8 mouse cellular contexts compared by ENCODE assay signal in the genomic region with DNA sequence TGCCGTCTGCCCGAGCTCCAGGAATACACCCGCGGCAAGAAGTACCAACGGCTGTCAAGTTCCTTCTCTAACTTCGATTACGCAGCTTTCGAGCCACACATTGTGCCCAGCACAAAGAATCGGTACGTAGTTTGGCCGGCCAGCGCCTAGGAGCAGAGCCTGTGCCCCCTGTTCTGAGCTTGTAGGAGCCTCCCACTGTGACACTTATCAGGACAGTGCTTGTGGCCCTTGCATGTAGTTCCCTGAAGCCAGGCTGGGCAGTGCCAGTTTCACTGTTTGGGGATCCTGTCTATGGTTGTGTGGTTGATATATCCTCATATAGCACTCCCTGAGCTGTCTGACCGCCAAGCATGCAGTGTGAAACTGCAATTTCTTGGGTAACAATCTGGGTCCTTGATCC. TPM values are rescaled to one million over a fixed set of nuclear protein-coding genes. Genes with fewer than 3 reads are reported as not detected.
A peak's percentile ranks its signal among the peaks of the same experiment; 100 is the strongest.
DNase-seq lines count a peak whose midpoint lies in the region; ATAC-seq and TF ChIP-seq lines count a peak whose summit lies in the region.

No protein-coding gene starts in this region.

- TF ChIP-seq EP300 in MEL (IDR thresholded peaks at IDR 0.05; ENCODE audit: low read depth in 1 of 2, low read length in 2 of 2), result no peak

- no peak for TF ChIP-seq RAD21 in MEL (IDR thresholded peaks at IDR 0.05; ENCODE audit: low read depth, low read length)

- H3K4me3 ChIP-seq in heart, embryonic 15.5 days, result peak overlapping the region; percentile 73
- H3K4me3 ChIP-seq in MEL (ENCODE audit: control insufficient read depth in 1 of 2, insufficient read depth in 1 of 2, low read depth in 2 of 2, low read length in 2 of 2), result peak overlapping the region; percentile 76 to 92
- peak overlapping the region; percentile 76 for H3K4me3 ChIP-seq in hindbrain, embryonic 12.5 days
- peak overlapping the region; percentile 84 for H3K4me3 ChIP-seq in midbrain, embryonic 10.5 days

- H3K79me2 ChIP-seq in MEL (ENCODE audit: control insufficient read depth, insufficient read depth, low read length, poor library complexity), result peaks cover 53% of the 10 kb centered on the region

- H3K27me3 ChIP-seq in heart, embryonic 15.5 days, result no peaks in the 10 kb centered on the region
- no peaks in the 10 kb centered on the region for H3K27me3 ChIP-seq in MEL (ENCODE audit: control insufficient read depth in 1 of 2, insufficient read depth in 2 of 2, low read length in 2 of 2)
- no peaks in the 10 kb centered on the region for H3K27me3 ChIP-seq in hindbrain, embryonic 12.5 days
- H3K27me3 ChIP-seq in midbrain, embryonic 10.5 days (ENCODE audit: low read depth, poor library complexity, severe bottlenecking), result no peaks in the 10 kb centered on the region

- no peak for DNase-seq in heart, adult 11 months
- DNase-seq in MEL (ENCODE audit: low read depth, low spot score), result no peak
- no peak for DNase-seq in midbrain, embryonic 10.5 days (ENCODE audit: low spot score)
- DNase-seq in c-Kit-positive CD71-positive TER-119-positive erythroid progenitor cells, embryonic 14.5 days (ENCODE audit: low spot score), result no peak
- DNase-seq in urinary bladder, adult 2 months (ENCODE audit: low spot score), result no peak
- DNase-seq in cerebellum, postnatal 25 days, result no peak

- peak in 1 of 2 experiments; percentile 16; a peak in 1 of 4 replicates for TF ChIP-seq POLR2A in MEL (IDR thresholded peaks at IDR 0.05; ENCODE audit: control insufficient read depth in 1 of 2, insufficient read depth in 1 of 2, low read depth in 1 of 2, low read length in 2 of 2, poor library complexity in 1 of 2)

- peak overlapping the region; percentile 64 for H3K9ac ChIP-seq in heart, embryonic 15.5 days
- peak overlapping the region; percentile 89 for H3K9ac ChIP-seq in MEL (ENCODE audit: control insufficient read depth, low read depth, low read length, poor library complexity, severe bottlenecking)
- peak overlapping the region; percentile 76 for H3K9ac ChIP-seq in hindbrain, embryonic 12.5 days

- H3K27ac ChIP-seq in heart, embryonic 15.5 days, result peak overlapping the region; percentile 70
- peak overlapping the region; percentile 67 for H3K27ac ChIP-seq in MEL (ENCODE audit: control insufficient read depth, low read depth, low read length)
- H3K27ac ChIP-seq in hindbrain, embryonic 12.5 days, result peak overlapping the region; percentile 73
- peak overlapping the region; percentile 88 for H3K27ac ChIP-seq in midbrain, embryonic 10.5 days (replicated peaks)

- ATAC-seq in heart, embryonic 15.5 days (replicated peaks; ENCODE audit: insufficient number of reproducible peaks, insufficient read depth, low FRiP score, low read depth), result no peak
- no peak for ATAC-seq in hindbrain, embryonic 12.5 days (ENCODE audit: low FRiP score)

- no peak for TF ChIP-seq CTCF in MEL (IDR thresholded peaks at IDR 0.05 in 2 of 3, conservative IDR thresholded peaks at IDR 0.05 in 1 of 3; ENCODE audit: control insufficient read depth in 1 of 3, insufficient read depth in 1 of 3, low read depth in 2 of 3, low read length in 3 of 3, poor library complexity in 1 of 3, severe bottlenecking in 1 of 3)

- peak overlapping the region; percentile 92 for H3K4me2 ChIP-seq in heart, embryonic 15.5 days
- H3K4me2 ChIP-seq in hindbrain, embryonic 12.5 days (replicated peaks), result peak overlapping the region; percentile 99

- H3K9me3 ChIP-seq in heart, embryonic 15.5 days (replicated peaks), result no peaks in the 10 kb centered on the region
- no peaks in the 10 kb centered on the region for H3K9me3 ChIP-seq in MEL (replicated peaks; ENCODE audit: insufficient read depth, low read length)
- H3K9me3 ChIP-seq in hindbrain, embryonic 12.5 days (replicated peaks), result no peaks in the 10 kb centered on the region
- H3K9me3 ChIP-seq in midbrain, embryonic 10.5 days (replicated peaks), result no peaks in the 10 kb centered on the region

- peaks cover 63% of the 10 kb centered on the region for H3K36me3 ChIP-seq in heart, embryonic 15.5 days
- H3K36me3 ChIP-seq in MEL (ENCODE audit: control insufficient read depth in 1 of 2, insufficient read depth in 2 of 2, low read length in 2 of 2), result peaks cover 5 to 18% of the 10 kb centered on the region in 2 experiments; a peak in 3 of 4 replicates
- H3K36me3 ChIP-seq in hindbrain, embryonic 12.5 days, result peaks cover 74% of the 10 kb centered on the region
- H3K36me3 ChIP-seq in midbrain, embryonic 10.5 days, result peaks cover 78% of the 10 kb centered on the region

- 1% methylated on average over 13 of the region's 13 CpGs for WGBS in heart, embryonic 15.5 days
- 2% methylated on average over 13 of the region's 13 CpGs for WGBS in hindbrain, embryonic 12.5 days
- WGBS in midbrain, embryonic 10.5 days, result 4% methylated on average over 13 of the region's 13 CpGs

- H3K4me1 ChIP-seq in heart, embryonic 15.5 days (replicated peaks), result peaks cover 40% of the 10 kb centered on the region
- peaks cover 0 to 18% of the 10 kb centered on the region in 2 experiments; a peak in 2 of 4 replicates for H3K4me1 ChIP-seq in MEL (ENCODE audit: control insufficient read depth in 1 of 2, insufficient read depth in 2 of 2, low read length in 2 of 2)
- H3K4me1 ChIP-seq in hindbrain, embryonic 12.5 days, result peaks cover 43% of the 10 kb centered on the region
- peaks cover 46% of the 10 kb centered on the region for H3K4me1 ChIP-seq in midbrain, embryonic 10.5 days

TF ChIP-seq in MEL, 35 proteins besides CTCF, POLR2A, EP300 and RAD21:
- TF ChIP-seq ZMIZ1 (IDR thresholded peaks at IDR 0.05; ENCODE audit: low read depth, low read length) (no peak), POLR2AphosphoS2 (IDR thresholded peaks at IDR 0.05; ENCODE audit: low read length) (0 out of 2 replicates have a peak, but pooled peaks have one; percentile 3)

RNA-seq across cellular contexts. Expression of a gene that starts 0.4 kb away (rescaled TPM):
- 44.6 and 45.3 TPM in 2 replicates for polyA plus RNA-seq in heart, embryonic 15.5 days (2015; fragmentation: Nextera tagmentation; extraction: Ambion mirVana)
- total RNA-seq in MEL (2012; rRNA removed), result 52.1 and 56.5 TPM in 2 replicates
- 10 to 100 TPM in 1 of 2 experiments, not detected in 1; 74.8 TPM for polyA plus RNA-seq in MEL (2012; ENCODE audit: insufficient read depth in 1 of 2, insufficient read length in 2 of 2, low read depth in 1 of 2, low replicate concordance in 2 of 2, missing spikeins in 1 of 2)
- polyA plus RNA-seq in hindbrain, embryonic 12.5 days (2016; fragmentation: Nextera tagmentation; extraction: Ambion mirVana), result 55.0 and 58.6 TPM in 2 replicates
- 47.8 and 53.0 TPM in 2 replicates for polyA plus RNA-seq in midbrain, embryonic 10.5 days (2016; fragmentation: Nextera tagmentation; extraction: Ambion mirVana)
- 92.5 and 103 TPM in 2 replicates for polyA plus RNA-seq in urinary bladder, adult 2 months (2012; rRNA removed)

RNA-seq across cellular contexts. Expression of a gene that starts 0.6 kb away (rescaled TPM):
- 28.9 and 31.6 TPM in 2 replicates for polyA plus RNA-seq in heart, embryonic 15.5 days (2015; fragmentation: Nextera tagmentation; extraction: Ambion mirVana)
- 41.0 and 63.1 TPM in 2 replicates for total RNA-seq in MEL (2012; rRNA removed)
- 10 to 100 TPM in 1 of 2 experiments, not detected in 1; 84.8 TPM for polyA plus RNA-seq in MEL (2012; ENCODE audit: insufficient read depth in 1 of 2, insufficient read length in 2 of 2, low read depth in 1 of 2, low replicate concordance in 2 of 2, missing spikeins in 1 of 2)
- polyA plus RNA-seq in hindbrain, embryonic 12.5 days (2016; fragmentation: Nextera tagmentation; extraction: Ambion mirVana), result 50.1 and 50.4 TPM in 2 replicates
- 53.6 and 58.6 TPM in 2 replicates for polyA plus RNA-seq in midbrain, embryonic 10.5 days (2016; fragmentation: Nextera tagmentation; extraction: Ambion mirVana)
- 43.1 and 48.2 TPM in 2 replicates for polyA plus RNA-seq in urinary bladder, adult 2 months (2012; rRNA removed)

RNA-seq across cellular contexts. Expression of a gene that starts 6.2 kb away (rescaled TPM):
- polyA plus RNA-seq in heart, embryonic 15.5 days (2015; fragmentation: Nextera tagmentation; extraction: Ambion mirVana), result 314 and 345 TPM in 2 replicates
- total RNA-seq in MEL (2012; rRNA removed), result 3,335 and 3,552 TPM in 2 replicates
- 1,000 to 10,000 TPM in 1 of 2 experiments, not detected in 1; 1,526 TPM for polyA plus RNA-seq in MEL (2012; ENCODE audit: insufficient read depth in 1 of 2, insufficient read length in 2 of 2, low read depth in 1 of 2, low replicate concordance in 2 of 2, missing spikeins in 1 of 2)
- polyA plus RNA-seq in hindbrain, embryonic 12.5 days (2016; fragmentation: Nextera tagmentation; extraction: Ambion mirVana), result 461 and 470 TPM in 2 replicates
- polyA plus RNA-seq in midbrain, embryonic 10.5 days (2016; fragmentation: Nextera tagmentation; extraction: Ambion mirVana), result 595 and 683 TPM in 2 replicates
- 1,359 and 1,515 TPM in 2 replicates for polyA plus RNA-seq in urinary bladder, adult 2 months (2012; rRNA removed)

RNA-seq across cellular contexts. Expression of a gene that starts 6.3 kb away (rescaled TPM):
- polyA plus RNA-seq in heart, embryonic 15.5 days (2015; fragmentation: Nextera tagmentation; extraction: Ambion mirVana), result 35.2 and 43.8 TPM in 2 replicates
- 64.6 and 90.1 TPM in 2 replicates for total RNA-seq in MEL (2012; rRNA removed)
- polyA plus RNA-seq in MEL (2012; ENCODE audit: insufficient read depth in 1 of 2, insufficient read length in 2 of 2, low read depth in 1 of 2, low replicate concordance in 2 of 2, missing spikeins in 1 of 2), result 10 to 100 TPM in 1 of 2 experiments, not detected in 1; 79.0 TPM
- 107 and 116 TPM in 2 replicates for polyA plus RNA-seq in hindbrain, embryonic 12.5 days (2016; fragmentation: Nextera tagmentation; extraction: Ambion mirVana)
- 122 and 137 TPM in 2 replicates for polyA plus RNA-seq in midbrain, embryonic 10.5 days (2016; fragmentation: Nextera tagmentation; extraction: Ambion mirVana)
- 28.6 and 32.5 TPM in 2 replicates for polyA plus RNA-seq in urinary bladder, adult 2 months (2012; rRNA removed)

RNA-seq across cellular contexts. Expression of a gene that starts 14.1 kb away (rescaled TPM):
- polyA plus RNA-seq in heart, embryonic 15.5 days (2015; fragmentation: Nextera tagmentation; extraction: Ambion mirVana), result 13.5 and 15.9 TPM in 2 replicates
- total RNA-seq in MEL (2012; rRNA removed), result 52.2 and 65.9 TPM in 2 replicates
- 10 to 100 TPM in 1 of 2 experiments, not detected in 1; 61.8 TPM for polyA plus RNA-seq in MEL (2012; ENCODE audit: insufficient read depth in 1 of 2, insufficient read length in 2 of 2, low read depth in 1 of 2, low replicate concordance in 2 of 2, missing spikeins in 1 of 2)
- 30.8 and 32.3 TPM in 2 replicates for polyA plus RNA-seq in hindbrain, embryonic 12.5 days (2016; fragmentation: Nextera tagmentation; extraction: Ambion mirVana)
- polyA plus RNA-seq in midbrain, embryonic 10.5 days (2016; fragmentation: Nextera tagmentation; extraction: Ambion mirVana), result 32.9 and 35.2 TPM in 2 replicates
- polyA plus RNA-seq in urinary bladder, adult 2 months (2012; rRNA removed), result 15.7 and 16.3 TPM in 2 replicates
